Mouse (Mus musculus): ENCODE measurements at regions not wholly inside any gene's neighbourhood (a gene's known extent, or its start where the extent isn't known, plus 50 kb on each side); places are given as distances from the start of the nearest gene placed in this dataset.
A peak's percentile ranks its signal among the peaks of the same experiment; 100 is the strongest.
"Not testable (repeated sequence)": the region's sequence is repeated elsewhere in the genome, so short reads cannot be mapped to it uniquely, and the experiment has no call there.

DNA sequence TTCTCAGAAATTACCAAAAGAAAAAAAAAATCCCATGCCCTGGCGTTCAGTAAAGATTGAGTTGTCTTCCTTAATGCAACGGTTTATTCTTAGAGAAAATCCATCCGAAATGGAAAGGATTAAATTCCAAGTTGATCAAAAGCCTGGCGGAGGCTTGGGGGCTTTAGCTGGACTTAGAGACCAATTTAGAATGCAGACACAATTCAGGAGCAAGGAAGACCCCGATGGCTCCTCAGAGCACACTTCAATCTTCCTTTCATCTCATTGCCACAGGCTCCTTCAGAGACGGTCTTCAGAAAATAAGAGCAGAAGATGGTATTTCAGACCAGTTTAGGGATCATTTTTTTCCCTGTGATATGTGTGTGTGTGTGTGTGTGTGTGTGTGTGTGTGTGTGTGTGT is 171.8 kb downstream of the Ankrd50 start:
- DNase-seq: no peak

DNA sequence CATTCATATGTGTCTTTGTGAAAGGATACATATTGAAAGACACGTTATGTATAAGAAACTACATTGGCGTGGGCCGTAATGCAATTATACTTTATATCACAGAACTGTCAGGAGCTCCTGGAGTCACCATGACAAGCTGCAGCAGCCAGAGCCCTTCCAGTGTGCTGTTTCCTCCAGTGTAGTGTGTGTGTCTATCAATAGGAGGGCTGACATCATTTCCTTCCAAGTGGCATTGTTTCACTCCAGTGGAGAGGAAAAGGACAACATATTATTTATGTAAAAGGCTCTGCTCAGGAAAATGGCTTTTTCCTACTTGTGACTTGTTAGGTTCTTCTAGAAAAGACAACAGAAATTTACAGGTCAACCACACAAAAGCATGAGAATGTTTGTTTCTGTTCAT is 172.5 kb downstream of the Ankrd50 start:
- DNase-seq: no peak

DNA sequence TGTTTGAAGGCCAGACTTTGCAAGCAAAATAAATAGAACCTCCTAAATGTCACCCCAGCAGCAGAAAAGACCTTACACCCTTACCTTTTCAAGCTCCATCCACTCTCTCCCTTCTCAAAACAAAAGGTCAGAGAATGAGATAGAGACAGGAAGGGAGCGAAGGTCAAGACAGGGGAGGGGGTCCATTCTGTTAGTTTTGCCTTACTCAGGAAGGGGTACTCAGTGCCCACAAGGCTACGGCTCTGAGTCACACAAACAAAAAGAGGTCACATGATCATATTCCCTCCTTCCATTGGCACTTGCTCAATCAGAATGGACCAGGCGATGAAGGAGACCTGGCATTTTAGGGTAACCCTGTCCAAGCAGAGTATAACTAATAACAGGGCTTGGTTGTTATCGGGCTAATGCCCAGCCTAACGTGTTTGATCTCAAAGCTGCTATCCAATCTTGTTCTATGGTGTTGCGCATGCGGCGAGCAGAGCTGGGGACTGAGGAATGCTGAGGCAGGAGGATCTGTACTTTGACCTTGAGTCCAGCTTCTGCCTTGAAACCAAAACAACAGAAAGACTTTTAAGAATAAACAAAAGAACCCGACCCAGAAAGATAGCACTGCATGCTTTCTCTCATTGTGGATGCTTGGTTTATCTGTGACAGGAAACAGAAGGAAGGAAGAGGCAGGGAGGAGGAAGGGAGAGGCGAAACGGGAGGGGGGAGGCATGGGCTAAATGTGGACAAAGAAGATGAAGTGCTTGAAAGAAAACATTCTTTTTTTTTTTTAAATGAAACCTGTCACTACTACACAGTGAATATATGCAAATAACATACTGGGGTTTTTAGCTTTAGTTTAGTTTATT is 184.5 kb downstream of the Ankrd50 start:
- DNase-seq: no peak

DNA sequence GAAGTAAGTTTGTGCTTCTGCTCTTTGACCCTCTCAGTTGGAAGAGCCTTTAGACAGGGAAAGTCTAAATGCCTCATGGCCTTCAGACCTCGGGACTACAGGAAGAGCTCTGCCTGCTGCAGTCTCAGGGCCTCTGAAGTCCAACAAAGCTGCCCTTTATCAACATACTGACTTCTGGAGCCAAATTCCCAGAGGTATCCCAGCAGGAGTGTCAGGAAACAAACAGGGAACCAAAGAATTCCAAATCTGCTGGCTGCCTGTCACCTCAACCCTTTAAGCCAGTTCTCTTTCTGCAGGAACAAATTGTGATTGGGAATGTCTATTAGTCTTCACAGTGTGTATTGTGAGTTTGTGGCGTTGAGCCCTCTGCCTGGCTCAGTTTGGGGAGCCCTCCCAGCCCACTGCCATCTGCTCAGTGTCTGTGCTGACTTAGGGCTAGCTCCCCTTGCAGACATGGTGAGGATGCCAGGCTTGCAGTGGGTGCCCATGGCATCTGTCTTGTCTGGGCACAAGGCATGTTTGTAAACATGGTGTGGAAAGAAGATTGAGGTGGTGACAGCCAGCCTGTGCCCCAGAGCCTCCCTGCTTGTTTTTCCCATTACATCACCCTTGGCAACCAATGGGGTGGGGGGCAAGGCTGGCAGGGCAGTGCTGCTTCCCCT is 185.3 kb downstream of the Ankrd50 start:
- no peak for DNase-seq

DNA sequence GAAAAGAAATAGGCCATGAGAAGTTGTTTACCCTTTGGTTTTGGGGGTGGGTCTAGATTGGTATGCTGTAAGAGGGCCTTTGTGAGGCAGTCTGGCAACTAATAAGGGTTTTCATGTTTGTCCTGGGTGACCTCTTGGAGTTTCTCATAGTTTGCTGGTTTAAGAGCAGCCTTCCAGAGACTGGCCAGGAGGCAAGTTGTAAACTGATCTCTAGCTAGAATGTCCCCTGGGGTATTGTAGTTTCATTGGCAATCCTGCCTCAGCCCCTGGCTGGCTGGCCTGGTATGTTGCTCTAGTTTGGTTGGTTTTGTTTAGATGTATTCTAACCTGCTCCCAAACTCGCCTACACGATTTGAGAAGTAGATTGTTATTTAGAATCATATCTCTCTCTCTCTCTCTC is 187.1 kb downstream of the Ankrd50 start:
- no peak for DNase-seq

DNA sequence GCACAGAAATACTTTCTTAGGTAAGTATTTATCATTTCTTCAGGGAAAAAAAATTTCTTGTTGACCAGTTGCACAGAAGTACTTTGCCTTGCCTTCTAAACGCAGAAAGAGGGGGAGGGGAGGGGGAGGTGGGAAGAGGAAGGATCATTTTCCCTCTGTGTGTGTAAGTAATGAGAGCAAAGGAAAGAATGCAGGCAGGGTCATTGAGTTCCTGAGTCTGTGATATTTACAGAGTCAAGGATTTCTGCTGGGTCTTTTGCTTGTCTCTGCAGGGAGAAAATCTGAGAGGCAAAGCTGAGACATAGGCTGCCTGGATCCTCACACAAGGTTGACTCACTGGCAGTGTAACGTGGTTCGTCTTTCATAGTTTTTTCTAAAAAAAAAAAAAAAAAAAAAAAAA is 195.6 kb downstream of the Ankrd50 start:
- DNase-seq: no peak

DNA sequence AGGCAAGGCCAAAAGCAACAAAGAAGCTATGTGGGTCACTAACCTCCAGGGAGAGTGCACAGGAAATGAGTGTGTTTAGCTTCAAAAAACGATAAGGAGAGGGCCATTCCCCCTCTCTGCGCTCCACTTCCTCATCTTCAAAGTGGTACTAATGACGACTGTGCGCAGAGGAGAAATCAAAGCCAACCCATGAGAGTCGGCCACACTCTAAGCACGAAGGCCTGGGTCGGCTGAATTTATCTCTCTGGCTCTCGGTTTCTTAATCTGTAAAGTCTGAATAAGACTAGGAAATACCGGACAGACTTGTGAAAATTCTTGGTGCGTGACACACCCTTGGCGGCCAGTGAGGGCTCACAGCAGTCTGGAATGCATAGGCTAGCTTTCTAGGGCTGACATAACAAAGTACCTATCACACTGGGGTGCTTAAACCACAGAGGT is 200.9 kb downstream of the Ankrd50 start:
- DNase-seq: peak; percentile 8

DNA sequence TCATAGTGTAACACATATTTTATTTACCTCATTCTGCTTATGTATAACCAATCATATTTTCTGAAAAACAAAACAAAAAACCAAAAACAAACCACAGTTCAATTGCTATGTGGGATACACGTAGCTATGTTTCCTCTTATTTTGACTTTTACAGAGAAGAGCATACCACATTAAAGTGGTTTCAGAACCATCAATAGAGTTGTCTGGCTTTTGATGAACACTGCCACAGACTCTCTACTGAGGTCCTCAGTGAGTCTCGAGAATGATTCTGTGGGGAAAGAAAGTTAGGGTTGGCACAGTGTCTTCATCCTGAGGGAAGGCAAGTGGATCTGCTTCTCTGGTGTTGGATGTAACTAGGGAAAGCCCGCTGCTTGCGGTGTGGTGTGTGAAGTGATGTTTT is 201.8 kb downstream of the Ankrd50 start:
- no peak for DNase-seq

DNA sequence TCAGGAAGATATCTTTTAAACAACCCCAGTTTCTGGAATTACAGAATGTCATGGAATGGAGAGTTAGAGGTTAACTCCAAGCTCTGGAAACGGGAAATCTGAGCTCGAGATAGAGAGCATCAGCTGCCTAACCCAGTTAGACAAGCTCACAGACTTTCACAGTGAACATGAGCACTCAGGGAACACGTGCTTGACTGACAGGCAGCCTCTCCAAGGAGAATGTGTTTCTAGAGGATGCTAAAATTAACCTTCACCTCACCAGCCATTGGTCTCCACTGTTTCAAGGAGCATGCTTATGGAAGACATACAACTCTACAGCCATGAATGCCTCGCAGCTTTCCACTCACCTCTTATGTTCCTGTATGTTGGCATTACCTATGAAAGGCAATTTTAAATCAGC is 203.0 kb downstream of the Ankrd50 start:
- no peak for DNase-seq

DNA sequence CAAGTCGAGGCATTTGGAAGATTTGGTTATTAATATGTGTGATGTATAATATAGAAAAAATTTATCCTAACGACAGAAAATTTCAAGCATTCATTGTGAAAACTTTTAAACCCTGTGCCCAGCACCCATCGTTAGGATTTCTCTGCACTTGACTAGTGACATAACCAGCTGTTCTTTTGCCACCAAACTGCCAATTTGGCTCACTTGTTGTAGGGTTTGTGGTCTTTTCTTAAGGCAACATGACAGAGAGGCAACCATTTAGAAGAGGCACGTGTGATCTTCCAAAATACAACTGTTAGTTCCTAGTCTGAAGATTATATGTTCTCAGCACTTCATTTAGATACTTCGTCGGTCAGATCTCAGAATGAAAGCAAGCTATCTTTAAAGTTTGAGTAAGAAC is 203.8 kb downstream of the Ankrd50 start:
- DNase-seq: no peak

DNA sequence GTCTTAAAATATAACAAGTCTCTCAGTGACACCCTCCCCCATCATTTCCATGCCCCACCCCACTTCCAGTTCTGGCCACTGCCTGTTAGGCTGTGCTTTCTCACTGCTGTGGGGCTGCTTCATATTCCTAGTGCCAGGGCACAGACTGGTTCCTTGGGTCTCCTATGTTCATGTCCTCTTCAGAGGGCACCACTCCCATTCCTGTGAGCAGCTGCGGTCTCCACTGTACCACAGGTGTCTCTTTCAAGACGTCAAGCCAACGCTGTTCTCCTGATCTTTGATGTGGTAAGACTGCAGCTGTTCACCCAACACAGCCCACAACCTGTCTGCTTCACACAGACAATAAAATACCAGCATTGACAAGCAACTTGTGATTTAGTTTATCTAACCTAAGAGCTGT is 204.5 kb downstream of the Ankrd50 start:
- no peak for DNase-seq

DNA sequence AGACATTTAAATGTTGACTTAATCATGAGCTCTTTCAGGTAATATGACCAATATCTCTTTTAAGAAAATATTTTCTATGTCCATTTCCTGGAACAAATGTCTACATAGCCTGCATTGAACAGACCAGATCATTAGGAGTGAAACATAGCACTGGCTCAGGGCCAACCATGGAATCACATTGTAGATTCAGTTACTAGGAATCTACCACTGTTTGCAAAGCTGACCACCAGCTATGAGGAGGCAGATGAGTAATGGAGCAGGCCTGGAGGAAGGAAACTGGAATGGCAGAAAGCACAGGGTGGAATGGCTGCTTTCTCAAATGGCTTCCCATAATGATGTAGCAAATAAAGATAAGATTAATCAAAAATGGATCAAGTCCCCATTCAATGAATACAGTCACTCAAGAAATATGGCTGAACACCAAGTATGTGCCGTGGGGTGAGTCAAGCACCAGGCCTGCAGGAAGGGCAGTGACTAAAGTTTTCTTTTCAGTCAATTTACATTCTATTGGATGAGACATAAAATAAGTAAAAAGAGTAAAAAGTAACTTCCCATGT is 207.6 kb downstream of the Ankrd50 start:
- DNase-seq: no peak

DNA sequence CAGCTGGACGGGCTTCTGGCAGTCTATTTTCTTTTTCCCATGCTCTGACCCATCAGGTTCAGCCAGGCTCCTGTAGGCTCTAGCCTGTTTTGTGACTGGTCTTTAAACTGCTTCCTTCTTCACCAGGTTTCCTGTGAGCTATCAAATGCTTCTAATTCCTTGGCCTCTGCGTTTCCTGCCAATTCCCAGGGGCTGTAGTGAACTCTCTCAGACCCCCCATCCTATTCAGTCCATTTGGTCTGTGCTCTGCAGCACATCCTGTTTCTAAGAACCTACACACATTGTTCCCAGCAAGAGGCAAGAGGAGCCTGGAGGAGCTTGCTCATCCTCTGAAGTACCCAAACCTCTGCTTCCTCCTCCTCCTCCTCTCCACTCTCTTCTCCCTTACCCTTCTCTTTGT is 209.3 kb downstream of the Ankrd50 start:
- DNase-seq: no peak

DNA sequence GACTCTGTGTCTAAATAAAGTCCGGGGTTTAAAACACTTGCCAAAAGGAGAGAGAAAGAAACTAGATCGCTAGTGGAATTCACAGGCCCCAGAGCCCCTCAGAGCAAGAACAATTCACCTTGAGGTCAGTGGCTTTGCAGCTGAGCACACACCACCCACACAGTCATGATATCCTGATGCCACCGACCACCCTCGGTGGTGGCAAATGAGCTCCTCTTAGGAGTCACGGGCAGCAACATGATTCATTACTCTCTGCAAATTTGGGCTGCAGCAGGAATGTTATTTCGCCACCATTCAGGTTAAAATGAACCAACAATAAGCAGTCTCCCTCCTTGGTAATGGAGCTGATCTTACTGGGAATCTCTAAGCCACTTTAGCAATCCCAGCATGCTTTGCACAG is 213.9 kb downstream of the Ankrd50 start:
- DNase-seq: no peak

DNA sequence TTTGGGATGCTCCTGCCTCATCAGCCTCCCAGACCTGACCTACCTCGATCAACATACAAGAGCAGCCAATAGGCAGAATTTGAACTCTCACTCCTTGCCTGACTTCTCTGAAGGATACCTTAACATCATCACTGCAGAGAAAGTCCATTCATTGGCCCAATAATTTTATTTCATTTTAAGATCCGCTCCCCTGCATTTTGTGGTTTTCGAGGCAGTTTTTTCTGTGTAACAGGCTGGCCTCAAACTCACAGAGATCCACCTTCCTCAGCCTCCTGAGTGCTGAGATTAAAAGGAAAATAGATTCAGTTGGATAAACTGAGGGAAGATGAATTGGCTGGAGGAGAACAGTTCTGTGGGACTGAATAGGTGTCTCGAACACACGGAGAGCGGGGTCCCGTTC is 216.4 kb downstream of the Ankrd50 start:
- DNase-seq: no peak

DNA sequence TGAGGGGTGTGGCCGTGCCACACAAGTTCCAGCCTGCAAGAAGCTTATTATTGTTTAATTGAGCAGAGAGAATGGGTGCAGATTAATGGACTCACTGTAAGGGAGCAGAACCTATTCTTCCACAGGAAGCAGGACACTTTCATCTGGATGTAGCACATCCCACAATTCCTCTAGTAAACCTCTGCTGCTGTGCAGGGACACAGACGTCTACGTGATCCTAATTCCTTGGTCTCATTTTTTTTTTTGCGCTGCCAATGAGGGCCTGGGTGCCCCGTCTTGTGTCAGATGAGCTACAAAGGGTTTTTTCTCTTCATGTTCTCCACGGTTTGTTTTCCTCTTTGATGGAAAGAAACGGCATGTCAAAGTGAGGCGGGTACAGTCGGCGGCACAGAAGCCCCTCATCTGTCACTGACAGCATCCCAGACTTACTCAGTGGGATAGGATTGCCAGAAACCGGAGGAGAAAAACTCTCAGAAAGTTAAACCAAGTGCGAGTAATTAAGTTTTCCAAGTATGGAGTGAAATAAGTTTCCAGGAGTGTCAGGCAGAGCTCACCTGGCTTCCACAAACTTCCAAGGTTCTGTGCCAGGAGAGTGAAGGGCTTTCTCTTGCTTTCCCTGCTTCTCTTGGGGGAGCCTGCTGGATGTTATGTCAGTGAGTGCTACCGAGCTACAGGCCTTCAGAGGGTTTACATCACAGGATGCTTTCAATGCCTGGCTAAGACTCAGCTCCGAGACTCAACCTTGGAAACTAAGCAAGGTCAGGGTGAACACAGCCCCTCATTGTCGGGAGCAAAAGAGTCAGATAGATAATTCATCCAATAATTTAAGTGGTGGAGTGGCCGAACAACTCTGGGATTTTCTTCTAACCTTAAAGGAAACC is 221.1 kb downstream of the Ankrd50 start:
- no peak for DNase-seq

DNA sequence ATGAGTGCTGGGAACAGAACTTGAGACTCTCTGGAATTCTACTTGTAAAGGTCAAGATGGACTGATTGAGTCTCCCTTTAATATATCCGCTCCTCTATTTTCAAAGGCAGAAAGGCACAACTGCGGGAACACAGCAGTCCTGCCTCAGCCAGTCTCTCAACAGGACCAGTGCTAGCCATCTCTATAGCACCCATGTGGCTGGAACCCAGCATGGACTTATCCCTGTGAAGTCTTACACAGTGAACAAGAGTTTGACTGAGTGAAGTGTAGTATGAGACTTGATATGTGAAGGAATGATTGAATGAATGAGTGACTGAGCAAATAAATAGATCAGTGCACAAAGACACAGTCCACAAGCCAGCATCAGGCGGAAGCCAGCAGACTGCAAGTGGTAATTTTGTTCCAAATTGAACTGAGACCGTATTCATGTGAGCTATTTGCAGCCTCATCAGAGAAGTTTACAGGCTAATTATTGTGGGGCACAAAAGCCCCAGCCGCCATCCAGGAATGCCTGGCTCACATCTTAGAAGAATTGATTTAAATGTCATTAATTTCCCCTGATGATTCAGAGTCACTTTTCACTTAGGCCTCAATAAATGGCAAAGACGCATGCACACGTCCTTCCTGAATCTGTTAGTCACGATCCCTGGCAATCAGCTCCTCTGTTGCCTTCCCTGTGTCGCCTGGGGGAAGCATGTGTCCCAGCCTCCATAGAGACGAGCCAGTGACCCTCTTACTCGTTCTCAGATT is 223.1 kb downstream of the Ankrd50 start:
- DNase-seq: no peak

DNA sequence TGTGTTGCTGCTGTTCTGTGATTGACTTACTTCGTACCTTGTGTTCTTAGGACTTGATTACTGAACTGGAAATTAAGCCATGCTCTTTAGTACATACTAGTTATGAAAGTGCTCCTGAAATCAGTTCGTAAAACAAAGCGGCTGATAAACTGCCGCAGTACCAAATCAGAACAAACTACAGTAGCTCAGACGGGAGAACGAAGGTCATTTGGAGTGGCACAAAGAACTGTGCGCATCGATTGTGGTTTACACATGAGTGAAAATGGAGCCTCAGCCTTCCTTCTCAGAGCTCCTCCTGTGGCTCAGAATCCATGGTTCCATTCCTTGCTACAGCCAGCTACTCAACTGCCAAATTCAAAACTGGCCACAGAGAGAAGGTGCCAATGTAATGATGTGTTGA is 225.4 kb downstream of the Ankrd50 start:
- DNase-seq: not testable (repeated sequence)

DNA sequence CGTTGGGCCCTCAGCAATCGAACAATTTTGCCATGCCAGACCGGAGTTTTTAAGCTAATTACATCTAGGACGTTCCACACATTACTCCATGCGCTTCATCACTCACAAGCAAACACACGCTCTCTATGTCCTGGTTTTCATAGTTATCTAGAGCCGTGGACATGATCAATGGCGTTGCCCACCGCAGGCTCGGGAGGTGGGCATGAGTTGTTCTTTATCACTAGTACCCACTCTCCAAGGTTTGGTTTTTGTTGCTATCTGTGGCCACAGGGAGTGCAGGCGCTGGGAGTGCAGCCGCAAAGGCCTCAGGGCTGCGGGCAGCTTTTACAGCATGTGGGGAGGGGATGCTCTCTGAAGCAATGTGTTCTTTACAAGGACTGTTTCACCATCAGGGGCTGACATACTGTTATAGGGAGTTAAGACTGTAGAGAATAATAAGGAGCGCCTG is 226.8 kb downstream of the Ankrd50 start:
- DNase-seq: no peak

DNA sequence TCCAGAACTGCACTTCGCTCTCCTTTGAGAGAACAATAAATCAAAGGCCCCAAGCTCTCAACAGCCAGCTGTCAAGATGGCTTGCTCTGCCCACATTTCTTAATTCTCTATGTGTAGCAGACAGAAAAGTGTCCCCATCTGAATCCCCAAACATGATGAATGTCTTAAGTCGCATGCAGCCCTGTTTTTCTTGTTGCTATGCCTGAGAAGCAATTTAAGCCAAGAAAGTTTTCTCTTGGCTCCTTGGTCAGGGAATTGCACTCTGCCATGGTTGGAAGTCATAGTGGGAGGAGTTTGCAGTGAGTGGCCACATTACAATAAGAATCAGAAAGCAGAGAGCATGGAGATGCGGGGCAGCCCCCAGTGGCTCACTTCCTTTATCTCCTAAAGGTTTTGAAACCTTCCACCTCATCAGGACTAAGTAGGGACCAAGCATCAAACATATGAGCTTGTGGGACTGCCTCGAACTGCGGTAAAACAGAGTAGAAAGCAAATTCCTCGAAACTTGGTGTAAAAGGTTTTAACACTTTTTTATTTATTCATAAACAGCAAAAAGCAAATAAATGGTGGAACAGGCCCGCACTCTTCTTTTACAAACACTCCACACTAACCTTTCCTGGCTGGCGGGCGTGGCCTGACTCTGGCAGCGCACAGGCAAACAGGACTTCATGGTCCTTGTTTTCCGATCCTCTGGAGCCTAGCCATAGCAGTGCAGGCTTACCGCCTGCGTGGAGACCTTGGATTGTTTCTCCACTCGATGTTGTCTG is 227.4 kb downstream of the Ankrd50 start:
- DNase-seq: no peak

DNA sequence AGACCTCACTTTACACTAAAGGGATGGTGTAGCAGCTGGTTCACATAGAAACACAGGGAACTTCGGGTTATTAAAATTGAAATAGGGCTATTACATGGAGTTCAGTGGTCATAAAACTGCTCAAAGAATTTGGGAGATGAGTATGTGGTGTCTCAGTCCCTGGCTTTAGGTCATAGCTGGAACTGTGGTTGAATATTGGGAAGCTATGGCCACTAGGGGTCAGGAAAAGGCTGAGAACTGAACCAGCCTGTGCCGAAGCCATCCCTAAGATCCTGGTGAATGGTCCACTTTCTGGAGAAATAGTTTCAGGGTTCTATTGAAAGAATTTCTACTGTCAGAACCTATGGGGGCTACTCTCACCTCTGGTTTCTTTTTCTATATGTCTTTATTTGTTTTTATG is 229.0 kb downstream of the Ankrd50 start:
- no peak for DNase-seq

DNA sequence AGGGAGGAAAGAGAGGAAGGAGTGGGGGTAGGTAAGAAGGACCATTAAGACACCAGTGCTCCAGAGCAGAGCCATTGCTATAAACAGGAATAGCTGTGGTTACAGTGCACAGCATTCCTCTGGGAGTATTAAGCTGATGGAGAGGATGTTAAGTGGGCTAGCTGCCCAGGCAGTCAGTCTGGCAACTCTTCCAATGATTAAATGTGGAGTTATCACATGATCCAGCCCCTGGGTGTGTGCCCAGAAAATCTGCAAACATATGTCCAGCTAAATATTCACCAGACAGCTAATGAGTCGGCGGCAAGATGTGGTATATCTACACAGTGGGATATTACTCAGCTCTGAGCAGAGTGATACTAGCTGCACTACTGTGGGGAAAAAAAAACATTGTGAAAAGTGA is 229.7 kb downstream of the Ankrd50 start:
- no peak for DNase-seq
